Mouse (Mus musculus): ENCODE results near the gene St3gal5. TPM values are rescaled to one million over a fixed set of nuclear protein-coding genes. Genes with fewer than 3 reads are reported as not detected.

The St3gal5 gene
- polyA plus RNA-seq, 1 experiment from 2014 or later: 72.4 TPM

- Histone ChIP-seq H3K9ac (ENCODE audit: low read depth, low read length) (no peak overlapping the region), H3K27me3 (ENCODE audit: control insufficient read depth, insufficient read depth, low read length) (no peaks in the 10 kb centered on the region), H3K36me3 (ENCODE audit: control insufficient read depth, insufficient read depth, low read length) (peaks cover 3% of the 10 kb centered on the region; the same call in 1 of the 2 replicates), H3K4me3 (ENCODE audit: low read depth, low read length) (no peak overlapping the region), H3K4me2 (no peak overlapping the region), H3K4me1 (ENCODE audit: control insufficient read depth, insufficient read depth, low read length) (peaks cover 6% of the 10 kb centered on the region; the same call in 1 of the 2 replicates), H3K9me3 (replicated peaks; ENCODE audit: control insufficient read depth, low read length) (no peaks in the 10 kb centered on the region), H3K27ac (ENCODE audit: low read depth, low read length) (no peak overlapping the region)
- 80% methylated on average over 8 of the region's 8 CpGs for WGBS (ENCODE audit: insufficient replicate concordance)
- no peak for ATAC-seq (replicated peaks; ENCODE audit: insufficient number of reproducible peaks, low FRiP score, low TSS enrichment)
These were observed 61.8 kb downstream of the St3gal5 start for GRCm38 (mm10) chr6:72158966-72159764.

GRCm38 (mm10) chr6:72159861-72160395, 62.5 kb downstream of the St3gal5 start:
- H3K36me3 ChIP-seq (ENCODE audit: control insufficient read depth, insufficient read depth, low read length): peaks cover 3% of the 10 kb centered on the region; the same call in 1 of the 2 replicates
- H3K9me3 ChIP-seq (replicated peaks; ENCODE audit: control insufficient read depth, low read length): no peaks in the 10 kb centered on the region
- H3K4me2 ChIP-seq: no peak overlapping the region
- no peak overlapping the region for H3K9ac ChIP-seq (ENCODE audit: low read depth, low read length)
- H3K4me3 ChIP-seq (ENCODE audit: low read depth, low read length): no peak overlapping the region
- no peaks in the 10 kb centered on the region for H3K27me3 ChIP-seq (ENCODE audit: control insufficient read depth, insufficient read depth, low read length)
- ATAC-seq (replicated peaks; ENCODE audit: insufficient number of reproducible peaks, low FRiP score, low TSS enrichment): no peak
- 66% methylated on average over 10 of the region's 10 CpGs for WGBS (ENCODE audit: insufficient replicate concordance)
- peaks cover 6% of the 10 kb centered on the region; the same call in 1 of the 2 replicates for H3K4me1 ChIP-seq (ENCODE audit: control insufficient read depth, insufficient read depth, low read length)
- no peak overlapping the region for H3K27ac ChIP-seq (ENCODE audit: low read depth, low read length)

DNA sequence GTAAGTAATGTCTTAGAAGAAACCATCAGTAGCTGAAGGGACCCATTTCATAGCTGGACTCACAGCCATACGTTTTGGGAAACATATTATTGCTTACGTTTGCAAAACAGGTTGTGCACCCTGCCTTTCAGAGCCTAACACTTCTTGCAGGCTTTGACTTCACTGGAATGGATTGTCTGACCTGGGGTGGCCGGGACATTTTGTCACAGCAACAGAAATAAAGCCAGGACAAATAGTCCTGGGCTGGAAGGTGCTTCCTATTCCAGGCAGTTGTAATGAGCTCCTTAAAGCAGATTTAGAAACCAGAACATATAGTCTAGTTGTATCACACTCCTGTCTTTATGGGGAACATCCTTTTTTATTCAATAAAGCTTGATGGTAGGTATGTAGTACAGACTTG, 63.6 kb downstream of the St3gal5 start:
- no peak for ATAC-seq (replicated peaks; ENCODE audit: insufficient number of reproducible peaks, low FRiP score, low TSS enrichment)
- no peaks in the 10 kb centered on the region for H3K27me3 ChIP-seq (ENCODE audit: control insufficient read depth, insufficient read depth, low read length)
- H3K9ac ChIP-seq (ENCODE audit: low read depth, low read length): no peak overlapping the region
- H3K4me3 ChIP-seq (ENCODE audit: low read depth, low read length): no peak overlapping the region
- peaks cover 6% of the 10 kb centered on the region; the same call in 1 of the 2 replicates for H3K4me1 ChIP-seq (ENCODE audit: control insufficient read depth, insufficient read depth, low read length)
- no peak overlapping the region for H3K4me2 ChIP-seq
- WGBS (ENCODE audit: insufficient replicate concordance): 75% methylated on average over 3 of the region's 3 CpGs
- no peaks in the 10 kb centered on the region for H3K36me3 ChIP-seq (ENCODE audit: control insufficient read depth, insufficient read depth, low read length)
- no peaks in the 10 kb centered on the region for H3K9me3 ChIP-seq (replicated peaks; ENCODE audit: control insufficient read depth, low read length)
- H3K27ac ChIP-seq (ENCODE audit: low read depth, low read length): no peak overlapping the region

DNA sequence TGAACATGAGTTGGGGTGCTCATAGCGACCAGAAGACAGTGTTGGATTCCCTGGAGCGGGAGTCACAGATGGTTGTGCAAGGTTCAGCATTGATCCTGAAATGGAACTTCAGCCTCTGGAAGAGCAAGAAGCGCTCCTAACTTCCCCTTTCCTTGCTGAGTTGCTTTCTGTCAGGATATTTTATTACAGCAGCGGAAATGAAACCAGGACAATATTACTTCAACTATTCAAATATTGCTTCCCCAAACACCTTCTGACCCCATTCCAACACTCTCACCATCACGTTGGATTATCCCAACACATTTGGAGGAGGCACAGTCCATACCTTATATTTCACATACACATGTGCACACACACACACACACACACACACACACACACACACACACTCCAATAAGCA, 64.4 kb downstream of the St3gal5 start:
- peak overlapping the region; percentile 32; the same call in 1 of the 2 replicates for H3K4me2 ChIP-seq
- 75% methylated on average over 5 of the region's 5 CpGs for WGBS (ENCODE audit: insufficient replicate concordance)
- H3K27ac ChIP-seq (ENCODE audit: low read depth, low read length): no peak overlapping the region
- no peak overlapping the region for H3K4me3 ChIP-seq (ENCODE audit: low read depth, low read length)
- no peak overlapping the region for H3K9ac ChIP-seq (ENCODE audit: low read depth, low read length)
- no peaks in the 10 kb centered on the region for H3K27me3 ChIP-seq (ENCODE audit: control insufficient read depth, insufficient read depth, low read length)
- peaks cover 6% of the 10 kb centered on the region; the same call in 1 of the 2 replicates for H3K4me1 ChIP-seq (ENCODE audit: control insufficient read depth, insufficient read depth, low read length)
- ATAC-seq (replicated peaks; ENCODE audit: insufficient number of reproducible peaks, low FRiP score, low TSS enrichment): no peak
- H3K9me3 ChIP-seq (replicated peaks; ENCODE audit: control insufficient read depth, low read length): no peaks in the 10 kb centered on the region
- H3K36me3 ChIP-seq (ENCODE audit: control insufficient read depth, insufficient read depth, low read length): no peaks in the 10 kb centered on the region

GRCm38 (mm10) chr6:72162155-72162890, 64.9 kb downstream of the St3gal5 start:
- Histone ChIP-seq H3K4me1 (ENCODE audit: control insufficient read depth, insufficient read depth, low read length) (peaks cover 6% of the 10 kb centered on the region; the same call in 1 of the 2 replicates), H3K9me3 (replicated peaks; ENCODE audit: control insufficient read depth, low read length) (no peaks in the 10 kb centered on the region), H3K27ac (ENCODE audit: low read depth, low read length) (no peak overlapping the region), H3K9ac (ENCODE audit: low read depth, low read length) (no peak overlapping the region; the same call in 1 of the 2 replicates), H3K27me3 (ENCODE audit: control insufficient read depth, insufficient read depth, low read length) (no peaks in the 10 kb centered on the region), H3K36me3 (ENCODE audit: control insufficient read depth, insufficient read depth, low read length) (no peaks in the 10 kb centered on the region), H3K4me2 (peak overlapping the region; percentile 32), H3K4me3 (ENCODE audit: low read depth, low read length) (no peak overlapping the region)
- 26% methylated on average over 19 of the region's 19 CpGs for WGBS (ENCODE audit: insufficient replicate concordance)
- no peak for ATAC-seq (replicated peaks; ENCODE audit: insufficient number of reproducible peaks, low FRiP score, low TSS enrichment)

DNA sequence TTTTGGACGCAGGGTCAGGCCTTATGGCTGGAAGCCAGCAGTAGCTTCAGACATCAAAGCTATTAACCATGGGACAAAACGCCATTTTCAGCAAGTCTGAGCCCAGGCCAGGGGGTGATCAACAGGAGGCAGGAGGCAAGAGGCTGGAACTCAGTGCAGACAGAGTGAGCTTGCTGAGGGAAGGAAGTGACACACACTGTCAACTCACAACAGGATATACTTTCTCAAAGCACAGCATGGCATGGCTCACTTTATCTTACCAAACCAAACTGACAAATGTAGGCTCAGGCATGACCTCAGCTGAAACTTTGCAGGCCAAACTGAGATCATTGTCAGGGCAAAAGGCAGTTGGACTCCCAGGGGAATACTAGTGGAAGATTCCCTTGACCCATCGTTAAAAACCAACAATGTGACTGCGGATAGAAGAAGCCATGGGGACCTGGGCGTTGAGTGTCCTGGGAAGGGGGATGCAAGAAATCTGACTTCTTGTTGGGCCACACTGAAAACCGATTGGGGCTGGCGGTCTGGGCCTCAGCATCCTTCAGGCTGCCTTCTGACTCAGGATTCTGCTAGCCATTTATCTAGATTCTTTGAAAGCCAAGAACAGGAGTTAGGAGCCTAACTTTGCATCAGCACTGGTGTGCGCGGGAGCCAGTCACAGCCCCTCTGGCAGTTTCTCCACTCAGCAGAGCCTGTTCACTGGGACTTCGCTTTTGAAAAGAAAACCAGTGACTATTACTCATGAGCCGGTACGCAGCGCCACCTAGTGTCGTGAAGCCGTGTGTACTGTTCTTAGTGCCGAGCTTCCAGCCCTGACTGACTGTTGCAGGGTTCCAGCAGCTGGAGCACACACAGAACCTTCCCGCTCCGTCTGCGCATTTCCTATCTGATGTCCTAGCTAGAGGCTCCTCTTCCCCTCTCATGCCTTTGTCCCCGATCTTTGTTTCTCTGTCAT, 67.2 kb downstream of the St3gal5 start:
- Histone ChIP-seq H3K4me1 (ENCODE audit: control insufficient read depth, insufficient read depth, low read length) (peaks cover 6% of the 10 kb centered on the region; the same call in 1 of the 2 replicates), H3K4me3 (ENCODE audit: low read depth, low read length) (no peak overlapping the region), H3K9me3 (replicated peaks; ENCODE audit: control insufficient read depth, low read length) (no peaks in the 10 kb centered on the region), H3K4me2 (peak overlapping the region; percentile 30; the same call in 1 of the 2 replicates), H3K27ac (ENCODE audit: low read depth, low read length) (no peak overlapping the region), H3K9ac (ENCODE audit: low read depth, low read length) (no peak overlapping the region), H3K27me3 (ENCODE audit: control insufficient read depth, insufficient read depth, low read length) (no peaks in the 10 kb centered on the region), H3K36me3 (ENCODE audit: control insufficient read depth, insufficient read depth, low read length) (no peaks in the 10 kb centered on the region)
- WGBS (ENCODE audit: insufficient replicate concordance): 16% methylated on average over 20 of the region's 20 CpGs
- ATAC-seq (replicated peaks; ENCODE audit: insufficient number of reproducible peaks, low FRiP score, low TSS enrichment): peak; percentile 56

- no peak overlapping the region for H3K27ac ChIP-seq (ENCODE audit: low read depth, low read length)
- H3K4me1 ChIP-seq (ENCODE audit: control insufficient read depth, insufficient read depth, low read length): peaks cover 6% of the 10 kb centered on the region; the same call in 1 of the 2 replicates
- no peaks in the 10 kb centered on the region for H3K27me3 ChIP-seq (ENCODE audit: control insufficient read depth, insufficient read depth, low read length)
- 41% methylated on average over 2 of the region's 2 CpGs for WGBS (ENCODE audit: insufficient replicate concordance)
- H3K9ac ChIP-seq (ENCODE audit: low read depth, low read length): no peak overlapping the region
- no peak for ATAC-seq (replicated peaks; ENCODE audit: insufficient number of reproducible peaks, low FRiP score, low TSS enrichment)
- H3K9me3 ChIP-seq (replicated peaks; ENCODE audit: control insufficient read depth, low read length): no peaks in the 10 kb centered on the region
- H3K36me3 ChIP-seq (ENCODE audit: control insufficient read depth, insufficient read depth, low read length): no peaks in the 10 kb centered on the region
- H3K4me3 ChIP-seq (ENCODE audit: low read depth, low read length): no peak overlapping the region
- H3K4me2 ChIP-seq: no peak overlapping the region
These were observed 68.5 kb downstream of the St3gal5 start for GRCm38 (mm10) chr6:72165907-72166306.

GRCm38 (mm10) chr6:72171391-72171790, 74.0 kb downstream of the St3gal5 start:
- Histone ChIP-seq H3K9me3 (replicated peaks; ENCODE audit: control insufficient read depth, low read length) (no peaks in the 10 kb centered on the region), H3K9ac (ENCODE audit: low read depth, low read length) (no peak overlapping the region), H3K4me2 (no peak overlapping the region), H3K27ac (ENCODE audit: low read depth, low read length) (no peak overlapping the region), H3K36me3 (ENCODE audit: control insufficient read depth, insufficient read depth, low read length) (no peaks in the 10 kb centered on the region), H3K4me3 (ENCODE audit: low read depth, low read length) (no peak overlapping the region), H3K27me3 (ENCODE audit: control insufficient read depth, insufficient read depth, low read length) (no peaks in the 10 kb centered on the region), H3K4me1 (ENCODE audit: control insufficient read depth, insufficient read depth, low read length) (no peaks in the 10 kb centered on the region)
- ATAC-seq (replicated peaks; ENCODE audit: insufficient number of reproducible peaks, low FRiP score, low TSS enrichment): no peak
- 81% methylated on average over 3 of the region's 3 CpGs for WGBS (ENCODE audit: insufficient replicate concordance)
